8 mouse cellular contexts compared by ENCODE assay signal in genomic region chr2:84758542-84759127, GRCm38 (mm10). TPM values are rescaled to one million over a fixed set of nuclear protein-coding genes. Genes with fewer than 3 reads are reported as not detected.
A peak's percentile ranks its signal among the peaks of the same experiment; 100 is the strongest.
DNase-seq lines count a peak whose midpoint lies in the region; ATAC-seq and TF ChIP-seq lines count a peak whose summit lies in the region.

No protein-coding gene starts in this region.

- no peaks in the 10 kb centered on the region for H3K27me3 ChIP-seq in midbrain, embryonic 11.5 days (ENCODE audit: control insufficient read depth, insufficient read depth, low read length)
- H3K27me3 ChIP-seq in midbrain, embryonic 10.5 days (ENCODE audit: low read depth, poor library complexity, severe bottlenecking) = no peaks in the 10 kb centered on the region
- no peaks in the 10 kb centered on the region for H3K27me3 ChIP-seq in forebrain, embryonic 10.5 days (ENCODE audit: poor library complexity, severe bottlenecking)
- H3K27me3 ChIP-seq in intestine, postnatal 0 days (replicated peaks; ENCODE audit: control insufficient read depth, insufficient read depth, low read length) = no peaks in the 10 kb centered on the region
- no peaks in the 10 kb centered on the region for H3K27me3 ChIP-seq in lung, embryonic 14.5 days (ENCODE audit: insufficient read depth, low read length)
- H3K27me3 ChIP-seq in stomach, postnatal 0 days (ENCODE audit: control insufficient read depth, insufficient read depth, low read length) = no peaks in the 10 kb centered on the region

- TF ChIP-seq EP300 in stomach, postnatal 0 days (optimal IDR thresholded peaks at IDR 0.05) = no peak

- H3K9me3 ChIP-seq in midbrain, embryonic 11.5 days (ENCODE audit: control insufficient read depth, low read length) = no peaks in the 10 kb centered on the region
- no peaks in the 10 kb centered on the region for H3K9me3 ChIP-seq in midbrain, embryonic 10.5 days (replicated peaks)
- no peaks in the 10 kb centered on the region for H3K9me3 ChIP-seq in forebrain, embryonic 10.5 days
- no peaks in the 10 kb centered on the region for H3K9me3 ChIP-seq in intestine, postnatal 0 days (ENCODE audit: control insufficient read depth)
- H3K9me3 ChIP-seq in lung, embryonic 14.5 days (ENCODE audit: low read depth, low read length) = no peaks in the 10 kb centered on the region
- no peaks in the 10 kb centered on the region for H3K9me3 ChIP-seq in stomach, postnatal 0 days (ENCODE audit: control insufficient read depth, low read length)

- WGBS in midbrain, embryonic 11.5 days = 4% methylated on average over 2 of the region's 2 CpGs
- 4% methylated on average over 2 of the region's 2 CpGs for WGBS in midbrain, embryonic 10.5 days
- 5% methylated on average over 2 of the region's 2 CpGs for WGBS in forebrain, embryonic 10.5 days
- 2% methylated on average over 2 of the region's 2 CpGs for WGBS in intestine, postnatal 0 days
- WGBS in lung, embryonic 14.5 days = 0% methylated on average over 2 of the region's 2 CpGs
- WGBS in stomach, postnatal 0 days = 0% methylated on average over 2 of the region's 2 CpGs

- no peak overlapping the region for H3K27ac ChIP-seq in midbrain, embryonic 11.5 days (ENCODE audit: low read depth, low read length)
- no peak overlapping the region for H3K27ac ChIP-seq in midbrain, embryonic 10.5 days (replicated peaks)
- H3K27ac ChIP-seq in forebrain, embryonic 10.5 days = no peak overlapping the region
- H3K27ac ChIP-seq in intestine, postnatal 0 days (ENCODE audit: low read depth, low read length) = no peak overlapping the region
- H3K27ac ChIP-seq in lung, embryonic 14.5 days (ENCODE audit: low read depth) = no peak overlapping the region
- no peak overlapping the region for H3K27ac ChIP-seq in stomach, postnatal 0 days (replicated peaks)

- H3K9ac ChIP-seq in midbrain, embryonic 11.5 days (ENCODE audit: low read length) = no peak overlapping the region
- no peak overlapping the region for H3K9ac ChIP-seq in intestine, postnatal 0 days (ENCODE audit: low read depth, low read length)
- H3K9ac ChIP-seq in lung, embryonic 14.5 days = no peak overlapping the region
- no peak overlapping the region for H3K9ac ChIP-seq in stomach, postnatal 0 days (ENCODE audit: low read length)

- no peaks in the 10 kb centered on the region for H3K4me1 ChIP-seq in midbrain, embryonic 11.5 days (ENCODE audit: control insufficient read depth, insufficient read depth, low read length)
- peaks cover 12% of the 10 kb centered on the region for H3K4me1 ChIP-seq in midbrain, embryonic 10.5 days
- peaks cover 18% of the 10 kb centered on the region for H3K4me1 ChIP-seq in forebrain, embryonic 10.5 days
- H3K4me1 ChIP-seq in intestine, postnatal 0 days (replicated peaks; ENCODE audit: control insufficient read depth, insufficient read depth, low read length) = no peaks in the 10 kb centered on the region
- H3K4me1 ChIP-seq in lung, embryonic 14.5 days (ENCODE audit: insufficient read depth) = no peaks in the 10 kb centered on the region
- H3K4me1 ChIP-seq in stomach, postnatal 0 days (replicated peaks; ENCODE audit: control insufficient read depth, insufficient read depth) = no peaks in the 10 kb centered on the region

- no peaks in the 10 kb centered on the region for H3K36me3 ChIP-seq in midbrain, embryonic 11.5 days (ENCODE audit: control insufficient read depth, insufficient read depth, low read length)
- H3K36me3 ChIP-seq in midbrain, embryonic 10.5 days = no peaks in the 10 kb centered on the region
- H3K36me3 ChIP-seq in forebrain, embryonic 10.5 days (replicated peaks) = no peaks in the 10 kb centered on the region
- no peaks in the 10 kb centered on the region for H3K36me3 ChIP-seq in intestine, postnatal 0 days (ENCODE audit: control insufficient read depth, insufficient read depth)
- no peaks in the 10 kb centered on the region for H3K36me3 ChIP-seq in lung, embryonic 14.5 days (ENCODE audit: insufficient read depth)
- H3K36me3 ChIP-seq in stomach, postnatal 0 days (ENCODE audit: control insufficient read depth, insufficient read depth, low read length) = no peaks in the 10 kb centered on the region

- peak; percentile 62 for ATAC-seq in midbrain, embryonic 11.5 days (ENCODE audit: low FRiP score)
- no peak for ATAC-seq in intestine, postnatal 0 days
- ATAC-seq in lung, embryonic 14.5 days (ENCODE audit: insufficient read depth) = peak; percentile 75
- ATAC-seq in stomach, postnatal 0 days (ENCODE audit: low FRiP score, low TSS enrichment) = no peak; the same call in 1 of the 2 replicates

- H3K4me3 ChIP-seq in midbrain, embryonic 11.5 days (ENCODE audit: low read depth, low read length) = no peak overlapping the region
- no peak overlapping the region for H3K4me3 ChIP-seq in midbrain, embryonic 10.5 days
- H3K4me3 ChIP-seq in forebrain, embryonic 10.5 days = no peak overlapping the region
- H3K4me3 ChIP-seq in intestine, postnatal 0 days (ENCODE audit: low read depth, low read length) = no peak overlapping the region
- H3K4me3 ChIP-seq in lung, embryonic 14.5 days (ENCODE audit: low read depth, low read length) = no peak overlapping the region
- no peak overlapping the region for H3K4me3 ChIP-seq in stomach, postnatal 0 days (ENCODE audit: low read depth, low read length)

- peak; percentile 92 for DNase-seq in midbrain, embryonic 11.5 days (ENCODE audit: low spot score, missing footprints)
- no peak for DNase-seq in midbrain, embryonic 10.5 days (ENCODE audit: low spot score)
- peak; percentile 83 for DNase-seq in brain, adult 2 months (ENCODE audit: low read depth, low spot score)
- peak; percentile 30 for DNase-seq in forebrain, embryonic 10.5 days (ENCODE audit: extremely low spot score, low spot score)
- DNase-seq in lung, embryonic 14.5 days = peak; percentile 86
- no peak for DNase-seq in stomach, postnatal 0 days (ENCODE audit: low spot score)
- DNase-seq in ovary, postnatal 10 days (ENCODE audit: low spot score) = no peak

- peak; percentile 90 for TF ChIP-seq CTCF in intestine, postnatal 0 days (IDR thresholded peaks at IDR 0.05; ENCODE audit: low read depth)
- TF ChIP-seq CTCF in lung, embryonic 14.5 days (IDR thresholded peaks at IDR 0.05; ENCODE audit: low read depth) = peak; percentile 80
- TF ChIP-seq CTCF in stomach, postnatal 0 days (IDR thresholded peaks at IDR 0.05; ENCODE audit: low read depth) = peak; percentile 88

- no peak overlapping the region for H3K4me2 ChIP-seq in midbrain, embryonic 11.5 days
- H3K4me2 ChIP-seq in intestine, postnatal 0 days (replicated peaks; ENCODE audit: low read depth) = no peak overlapping the region
- H3K4me2 ChIP-seq in lung, embryonic 14.5 days = no peak overlapping the region
- H3K4me2 ChIP-seq in stomach, postnatal 0 days (replicated peaks; ENCODE audit: low read depth) = no peak overlapping the region

RNA-seq across cellular contexts. Expression of gene Gm19426, which starts 15.2 kb away (rescaled TPM):
- polyA plus RNA-seq in midbrain, embryonic 11.5 days (2014; fragmentation: Nextera tagmentation; extraction: Ambion mirVana) = 4.5 and 6.5 TPM in 2 replicates
- polyA plus RNA-seq in midbrain, embryonic 10.5 days (2016; fragmentation: Nextera tagmentation; extraction: Ambion mirVana) = 9.0 and 10.8 TPM in 2 replicates
- polyA plus RNA-seq in forebrain, embryonic 10.5 days (2016; fragmentation: Nextera tagmentation; extraction: Ambion mirVana) = 8.5 and 8.8 TPM in 2 replicates
- 2.2 and 2.5 TPM in 2 replicates for polyA plus RNA-seq in intestine, postnatal 0 days (2015; fragmentation: Nextera tagmentation; extraction: Ambion mirVana)
- polyA plus RNA-seq in lung, embryonic 14.5 days (2014; fragmentation: Nextera tagmentation; extraction: Ambion mirVana) = 4.7 and 4.9 TPM in 2 replicates
- polyA plus RNA-seq in stomach, postnatal 0 days (2015; fragmentation: Nextera tagmentation; extraction: Ambion mirVana) = 3.8 and 3.9 TPM in 2 replicates

RNA-seq across cellular contexts. Expression of gene Serping1, which starts 16.6 kb away (rescaled TPM):
- 37.0 and 39.2 TPM in 2 replicates for polyA plus RNA-seq in midbrain, embryonic 11.5 days (2014; fragmentation: Nextera tagmentation; extraction: Ambion mirVana)
- 27.6 and 35.8 TPM in 2 replicates for polyA plus RNA-seq in midbrain, embryonic 10.5 days (2016; fragmentation: Nextera tagmentation; extraction: Ambion mirVana)
- polyA plus RNA-seq in forebrain, embryonic 10.5 days (2016; fragmentation: Nextera tagmentation; extraction: Ambion mirVana) = 22.7 and 23.2 TPM in 2 replicates
- polyA plus RNA-seq in intestine, postnatal 0 days (2015; fragmentation: Nextera tagmentation; extraction: Ambion mirVana) = 49.4 and 50.7 TPM in 2 replicates
- polyA plus RNA-seq in lung, embryonic 14.5 days (2014; fragmentation: Nextera tagmentation; extraction: Ambion mirVana) = 65.4 and 70.3 TPM in 2 replicates
- polyA plus RNA-seq in stomach, postnatal 0 days (2015; fragmentation: Nextera tagmentation; extraction: Ambion mirVana) = 101 and 103 TPM in 2 replicates

RNA-seq across cellular contexts. Expression of gene Ypel4, which starts 24.8 kb away (rescaled TPM):
- polyA plus RNA-seq in midbrain, embryonic 11.5 days (2014; fragmentation: Nextera tagmentation; extraction: Ambion mirVana) = 13.6 and 14.2 TPM in 2 replicates
- 8.2 and 14.7 TPM in 2 replicates for polyA plus RNA-seq in midbrain, embryonic 10.5 days (2016; fragmentation: Nextera tagmentation; extraction: Ambion mirVana)
- 6.4 and 8.2 TPM in 2 replicates for polyA plus RNA-seq in forebrain, embryonic 10.5 days (2016; fragmentation: Nextera tagmentation; extraction: Ambion mirVana)
- 1.8 and 1.9 TPM in 2 replicates for polyA plus RNA-seq in intestine, postnatal 0 days (2015; fragmentation: Nextera tagmentation; extraction: Ambion mirVana)
- polyA plus RNA-seq in lung, embryonic 14.5 days (2014; fragmentation: Nextera tagmentation; extraction: Ambion mirVana) = 6.4 and 7.4 TPM in 2 replicates
- polyA plus RNA-seq in stomach, postnatal 0 days (2015; fragmentation: Nextera tagmentation; extraction: Ambion mirVana) = 1.6 and 2.4 TPM in 2 replicates

RNA-seq across cellular contexts. Expression of gene Clp1, which starts 31.5 kb away (rescaled TPM):
- 54.4 and 57.0 TPM in 2 replicates for polyA plus RNA-seq in midbrain, embryonic 11.5 days (2014; fragmentation: Nextera tagmentation; extraction: Ambion mirVana)
- polyA plus RNA-seq in midbrain, embryonic 10.5 days (2016; fragmentation: Nextera tagmentation; extraction: Ambion mirVana) = 51.6 and 52.6 TPM in 2 replicates
- polyA plus RNA-seq in forebrain, embryonic 10.5 days (2016; fragmentation: Nextera tagmentation; extraction: Ambion mirVana) = 53.6 and 56.8 TPM in 2 replicates
- polyA plus RNA-seq in intestine, postnatal 0 days (2015; fragmentation: Nextera tagmentation; extraction: Ambion mirVana) = 18.1 and 21.8 TPM in 2 replicates
- polyA plus RNA-seq in lung, embryonic 14.5 days (2014; fragmentation: Nextera tagmentation; extraction: Ambion mirVana) = 25.6 and 28.1 TPM in 2 replicates
- 16.3 and 16.5 TPM in 2 replicates for polyA plus RNA-seq in stomach, postnatal 0 days (2015; fragmentation: Nextera tagmentation; extraction: Ambion mirVana)

RNA-seq across cellular contexts. Expression of gene Ube2l6, which starts 40.0 kb away (rescaled TPM):
- 39.4 and 39.5 TPM in 2 replicates for polyA plus RNA-seq in midbrain, embryonic 11.5 days (2014; fragmentation: Nextera tagmentation; extraction: Ambion mirVana)
- 33.0 and 34.5 TPM in 2 replicates for polyA plus RNA-seq in midbrain, embryonic 10.5 days (2016; fragmentation: Nextera tagmentation; extraction: Ambion mirVana)
- polyA plus RNA-seq in forebrain, embryonic 10.5 days (2016; fragmentation: Nextera tagmentation; extraction: Ambion mirVana) = 28.8 and 33.1 TPM in 2 replicates
- polyA plus RNA-seq in intestine, postnatal 0 days (2015; fragmentation: Nextera tagmentation; extraction: Ambion mirVana) = 115 and 117 TPM in 2 replicates
- 39.1 and 40.0 TPM in 2 replicates for polyA plus RNA-seq in lung, embryonic 14.5 days (2014; fragmentation: Nextera tagmentation; extraction: Ambion mirVana)
- 27.6 and 28.6 TPM in 2 replicates for polyA plus RNA-seq in stomach, postnatal 0 days (2015; fragmentation: Nextera tagmentation; extraction: Ambion mirVana)

Comparison
In these comparisons a context has a peak if more than half of its experiments do, and no peak if none do; other contexts are left out.
1. DNase-seq: peak in midbrain, embryonic 11.5 days (single experiment), brain, adult 2 months (single experiment), forebrain, embryonic 10.5 days (single experiment) and lung, embryonic 14.5 days (single experiment); none in midbrain, embryonic 10.5 days (single experiment), stomach, postnatal 0 days (single experiment) and ovary, postnatal 10 days (single experiment).
2. ATAC-seq: peak in midbrain, embryonic 11.5 days (single experiment) and lung, embryonic 14.5 days (single experiment); none in intestine, postnatal 0 days (single experiment) and stomach, postnatal 0 days (single experiment).
3. Peak in every context shown above with its lines, with median percentiles within 50 percentile points of each other: CTCF ChIP-seq.